Mouse (Mus musculus) bone marrow, adult 2 months (tissue): ENCODE measurements around the gene Rrh.

Source experiments
- CTCF ChIP-seq: fragments of 200-500 bp; IDR thresholded peaks from 2 replicates; pipeline ENCODE4 v1.5.1; 2011; ENCODE audit warnings: low read length, control low read depth; ENCODE audit not compliant: control insufficient read depth, insufficient read depth
- POLR2A ChIP-seq: fragments of 200-500 bp; IDR thresholded peaks from 2 replicates; pipeline ENCODE4 v1.6.1; 2011; ENCODE audit warnings: low read depth, mild to moderate bottlenecking, control low read depth, low read length, borderline replicate concordance; ENCODE audit not compliant: control insufficient read depth

GRCm38 (mm10) chr3:129862592-129862991 lies 40.2 kb upstream of the Rrh start:
- no peak for TF ChIP-seq CTCF
- TF ChIP-seq POLR2A, result no peak
